Mouse (Mus musculus): Measurements from ENCODE around the gene Gramd1b. TPM values are rescaled to one million over a fixed set of nuclear protein-coding genes. Genes with fewer than 3 reads are reported as not detected.
A peak's percentile ranks its signal among the peaks of the same experiment; 100 is the strongest.

The Gramd1b gene
- total RNA-seq, 2 experiments from 2014 or later, result 6.6 to 8.8 TPM

DNA sequence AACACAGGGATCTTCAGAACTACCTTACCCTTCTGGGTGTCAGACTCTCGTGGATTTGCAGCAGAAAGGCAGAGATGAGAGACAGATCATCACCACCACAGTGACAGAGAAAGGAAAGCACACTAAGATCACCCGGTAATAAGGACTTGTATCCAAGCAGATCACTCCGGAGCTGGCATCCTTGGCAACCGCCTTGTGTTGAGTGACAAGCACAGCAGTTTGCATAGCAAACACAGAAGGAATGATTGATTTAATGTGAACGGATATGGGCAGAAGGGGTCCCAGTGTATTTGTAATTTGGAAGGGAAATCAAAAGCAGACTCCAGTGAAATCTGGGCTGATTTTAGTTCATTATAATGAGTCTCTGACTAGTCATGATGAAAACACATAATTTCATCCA, 97.9 kb downstream of the Gramd1b start:
- DNase-seq, result no peak
- intact Hi-C loops (cut with DNase I), result no loop called here

DNA sequence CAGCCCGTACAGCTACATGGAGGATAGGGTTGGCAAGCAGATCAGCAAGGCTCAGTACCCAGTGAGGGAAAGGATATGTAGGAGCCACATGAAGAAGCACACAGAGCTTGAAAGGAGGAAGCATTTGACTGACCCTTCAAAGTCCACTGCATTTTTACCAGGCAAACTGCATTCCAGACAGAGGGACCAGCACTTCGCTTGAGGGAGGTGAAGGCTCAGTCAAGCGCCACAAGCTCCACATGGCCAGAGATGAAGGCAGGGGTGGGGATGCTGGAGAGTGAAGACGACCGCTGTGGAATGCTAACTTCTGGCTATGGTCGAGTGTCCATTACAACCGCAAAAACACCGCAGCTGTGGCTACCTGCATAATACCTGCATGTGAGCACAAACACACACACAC, 100.2 kb downstream of the Gramd1b start:
- intact Hi-C loops (cut with DNase I), result no loop called here
- DNase-seq, result no peak

- intact Hi-C loops (cut with DNase I), result no loop called here
- DNase-seq, result no peak
Observed at GRCm38 (mm10) chr9:40427663-40428062, 103.5 kb downstream of the Gramd1b start.

DNA sequence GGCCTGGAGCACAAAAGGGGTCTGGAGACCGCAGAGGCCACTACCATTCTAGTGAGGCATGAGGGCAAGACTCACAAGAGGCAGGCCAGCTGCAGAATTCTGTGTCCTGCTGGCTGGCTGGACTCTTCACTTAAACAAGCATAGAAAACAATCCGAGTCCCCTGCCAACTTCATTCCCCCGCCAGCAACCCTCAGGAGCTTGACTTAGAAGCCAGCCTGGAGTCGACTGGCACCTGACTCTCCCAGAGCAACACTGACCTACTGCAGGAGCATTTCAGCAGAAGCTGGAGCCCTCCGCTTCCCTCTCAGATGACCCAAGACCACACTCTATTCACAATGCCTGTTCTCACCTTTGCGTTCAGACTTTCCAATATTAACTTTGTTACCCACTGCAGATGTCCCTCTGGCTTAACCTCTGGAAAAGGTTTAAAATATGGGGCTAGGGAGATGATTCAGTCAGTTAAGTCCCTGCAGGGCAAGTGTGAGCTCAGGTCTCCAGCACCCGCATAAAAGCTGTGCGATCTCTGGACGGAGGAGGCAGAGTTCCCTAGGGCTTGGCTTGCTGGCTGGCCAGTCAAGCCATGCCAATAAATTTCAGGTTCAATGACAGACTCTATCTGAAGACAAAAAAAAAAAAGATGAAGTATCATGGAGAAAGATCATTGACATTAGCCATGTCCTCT, 104.8 kb downstream of the Gramd1b start:
- no peak for DNase-seq
- intact Hi-C loops (cut with DNase I), result no loop called here

DNA sequence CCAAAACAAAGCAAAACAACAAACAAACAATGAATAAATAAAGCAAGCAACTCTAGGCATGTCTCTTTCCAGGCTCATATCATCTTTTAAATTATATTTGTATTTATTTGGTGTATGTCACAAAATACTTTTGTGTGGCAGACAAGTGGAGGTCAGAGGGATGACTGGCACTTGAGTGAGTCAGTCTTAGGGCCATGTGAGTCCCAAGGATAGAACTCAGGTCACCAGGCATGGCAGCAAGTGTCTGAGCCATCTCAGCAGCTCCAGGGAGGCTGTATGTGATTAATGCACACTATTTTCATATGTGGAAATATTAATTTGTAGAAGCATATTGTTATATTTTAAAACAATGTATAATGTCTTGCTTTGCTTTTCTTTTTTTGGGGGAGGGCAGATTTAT, 106.3 kb downstream of the Gramd1b start:
- intact Hi-C loops (cut with DNase I), result no loop called here
- DNase-seq, result no peak

- intact Hi-C loops (cut with DNase I), result no loop called here
- no peak for DNase-seq
Observed at GRCm38 (mm10) chr9:40423427-40423867, 107.7 kb downstream of the Gramd1b start.

GRCm38 (mm10) chr9:40422368-40423057, 108.7 kb downstream of the Gramd1b start:
- intact Hi-C loops (cut with DNase I), result no loop called here
- no peak for DNase-seq

- intact Hi-C loops (cut with DNase I), result no loop called here
Observed at GRCm38 (mm10) chr9:40420652-40421335, 110.4 kb downstream of the Gramd1b start.

DNA sequence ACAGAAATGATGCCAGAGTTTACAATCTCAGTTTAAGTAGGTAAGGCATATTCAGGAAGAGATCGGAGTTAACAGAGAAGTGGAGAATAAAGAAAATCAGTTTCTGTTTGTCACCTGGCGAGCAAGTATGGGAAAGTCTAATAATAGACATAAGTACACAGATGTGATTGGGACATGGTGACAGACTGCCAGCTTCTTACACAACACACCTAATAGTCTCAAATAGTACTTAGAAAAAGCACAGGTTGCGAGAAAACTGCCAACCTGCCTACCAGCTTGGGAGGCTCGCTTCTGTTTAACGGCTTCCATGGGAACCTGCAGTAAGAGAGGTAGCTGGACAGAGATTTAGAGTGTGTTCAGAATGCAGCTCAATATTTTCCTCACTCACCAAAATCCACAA, 112.4 kb downstream of the Gramd1b start:
- intact Hi-C loops (cut with DNase I), result loop anchor here (2.0 to 10.0 kb wide), 2 partner anchors 60 to 326 kb away; no protein-coding TSS in a partner anchor

More at GRCm38 (mm10) chr9:40420652-40421335, 110.4 kb downstream of the Gramd1b start:
- no peak for DNase-seq

DNA sequence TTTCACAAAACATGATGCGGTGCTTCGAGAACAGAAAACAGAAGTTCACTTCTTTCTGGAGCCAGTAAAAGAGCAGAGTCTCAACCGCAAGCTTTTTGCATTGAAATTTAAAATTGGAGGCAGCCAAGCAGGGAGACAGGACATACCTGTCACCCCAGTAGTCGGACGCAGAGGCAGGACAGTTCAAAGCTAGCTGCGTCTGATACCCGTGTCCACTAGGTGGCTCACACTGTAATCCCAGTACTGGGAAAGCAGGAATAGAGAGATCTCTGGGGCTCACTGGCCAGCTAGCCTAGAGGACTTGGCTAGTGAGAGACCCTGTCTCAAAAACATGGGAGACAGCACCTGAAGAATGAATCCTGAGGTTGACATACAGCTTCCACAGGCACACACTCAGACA, 115.0 kb downstream of the Gramd1b start:
- intact Hi-C loops (cut with DNase I), result loop anchor here (10.0 kb wide), 1 partner anchor 329 kb away; no protein-coding TSS in a partner anchor
- no peak for DNase-seq

More for the DNA sequence above, 112.4 kb downstream of the Gramd1b start:
- DNase-seq, result no peak

- DNase-seq, result no peak
- intact Hi-C loops (cut with DNase I), result loop anchor here (2.0 to 10.0 kb wide), 2 partner anchors 168 to 330 kb away; no protein-coding TSS in a partner anchor
Observed at GRCm38 (mm10) chr9:40414904-40415766, 116.0 kb downstream of the Gramd1b start.

GRCm38 (mm10) chr9:40414498-40414903, 116.7 kb downstream of the Gramd1b start:
- peak; percentile 69 to 71 for DNase-seq
- intact Hi-C loops (cut with DNase I), result loop anchor here (2.0 to 10.0 kb wide), 2 partner anchors 168 to 330 kb away; no protein-coding TSS in a partner anchor

DNA sequence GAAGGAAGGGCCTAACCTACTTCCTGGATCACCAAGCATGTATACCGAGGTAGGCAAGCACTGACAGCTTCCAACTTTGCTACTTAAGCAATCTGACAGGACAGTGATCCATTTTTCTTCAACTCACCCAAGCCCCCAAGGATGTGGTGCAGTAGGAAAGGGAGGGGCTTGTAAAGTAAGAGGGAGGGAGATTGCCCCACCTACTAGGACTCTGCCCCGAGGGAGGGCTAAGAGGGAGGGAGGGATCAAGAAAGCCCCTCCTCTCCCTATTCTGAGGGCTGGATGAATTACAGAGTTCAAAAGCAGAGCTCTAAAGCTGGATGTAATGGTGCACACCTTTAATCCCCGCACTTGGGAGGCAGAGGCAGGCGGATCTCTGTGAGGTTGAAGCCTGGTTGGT, 117.6 kb downstream of the Gramd1b start:
- DNase-seq, result no peak
- intact Hi-C loops (cut with DNase I), result loop anchor here (10.0 kb wide), 1 partner anchor 331 kb away; no protein-coding TSS in a partner anchor

DNA sequence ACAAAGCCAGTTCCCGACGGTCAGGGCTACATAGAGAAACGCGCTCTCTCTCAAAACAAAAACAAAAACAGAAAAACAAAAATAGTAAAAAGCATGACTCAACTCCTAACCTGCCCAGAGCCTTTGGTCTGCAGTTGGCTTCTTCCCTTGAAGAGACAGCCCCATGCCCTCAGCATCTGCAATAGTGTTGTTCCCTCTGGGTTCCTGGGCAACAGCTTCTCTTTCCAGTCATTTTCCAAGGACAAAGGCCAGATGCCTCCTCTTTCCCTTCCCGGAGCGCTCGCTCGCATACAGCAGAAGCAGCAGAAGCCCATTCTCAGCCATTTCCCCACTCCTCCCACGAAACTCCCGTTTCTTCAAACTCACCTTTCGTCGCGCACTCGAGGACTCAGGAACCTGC, 118.3 kb downstream of the Gramd1b start:
- intact Hi-C loops (cut with DNase I), result loop anchor here (10.0 kb wide), 1 partner anchor 332 kb away; no protein-coding TSS in a partner anchor
- no peak for DNase-seq

GRCm38 (mm10) chr9:40412246-40412645, 118.9 kb downstream of the Gramd1b start:
- no peak for DNase-seq
- intact Hi-C loops (cut with DNase I), result loop anchor here (10.0 kb wide), 1 partner anchor 333 kb away; no protein-coding TSS in a partner anchor

DNA sequence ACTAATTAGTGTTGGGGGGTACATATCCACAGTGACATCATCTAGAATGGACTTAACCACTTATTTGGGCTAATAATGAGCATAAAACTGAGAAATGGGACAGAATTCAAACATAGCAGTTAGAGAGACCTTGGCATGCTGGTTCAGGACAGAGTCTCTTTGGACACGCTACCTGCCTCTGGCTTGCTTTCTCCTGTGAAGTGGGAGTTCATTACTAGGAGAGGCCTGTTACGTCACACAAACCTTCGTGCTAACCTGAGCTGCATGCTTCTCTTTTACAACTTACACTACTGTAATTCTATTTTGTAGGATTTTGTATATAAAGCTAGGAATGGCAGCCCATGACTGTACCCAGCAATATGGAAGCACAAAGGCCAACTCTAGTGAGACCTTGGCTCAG, 120.3 kb downstream of the Gramd1b start:
- no peak for DNase-seq
- intact Hi-C loops (cut with DNase I), result loop anchor here (10.0 kb wide), 1 partner anchor 334 kb away; no protein-coding TSS in a partner anchor

DNA sequence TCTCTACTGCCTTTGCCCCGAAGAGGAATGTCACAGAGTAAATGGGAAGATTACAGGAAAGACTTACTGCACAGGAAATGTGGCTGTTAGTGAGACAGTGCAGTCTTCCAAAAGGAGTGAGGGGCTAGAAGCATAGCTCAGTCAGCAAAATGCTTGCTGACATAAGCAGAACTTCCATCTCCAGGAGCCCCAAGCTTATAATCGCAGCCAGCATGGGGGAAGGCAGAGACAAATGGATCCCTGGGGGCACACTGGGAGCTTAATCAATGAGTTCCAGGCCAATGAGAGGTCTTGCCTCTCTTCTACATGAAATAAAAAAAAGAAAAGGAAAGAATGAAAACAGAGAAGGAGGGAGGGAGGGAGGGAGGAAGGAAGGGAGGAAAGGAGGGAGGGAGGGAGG, 122.1 kb downstream of the Gramd1b start:
- DNase-seq, result no peak
- intact Hi-C loops (cut with DNase I), result no loop called here

- intact Hi-C loops (cut with DNase I), result no loop called here
- no peak for DNase-seq
Observed at GRCm38 (mm10) chr9:40408415-40408814, 122.8 kb downstream of the Gramd1b start.

DNA sequence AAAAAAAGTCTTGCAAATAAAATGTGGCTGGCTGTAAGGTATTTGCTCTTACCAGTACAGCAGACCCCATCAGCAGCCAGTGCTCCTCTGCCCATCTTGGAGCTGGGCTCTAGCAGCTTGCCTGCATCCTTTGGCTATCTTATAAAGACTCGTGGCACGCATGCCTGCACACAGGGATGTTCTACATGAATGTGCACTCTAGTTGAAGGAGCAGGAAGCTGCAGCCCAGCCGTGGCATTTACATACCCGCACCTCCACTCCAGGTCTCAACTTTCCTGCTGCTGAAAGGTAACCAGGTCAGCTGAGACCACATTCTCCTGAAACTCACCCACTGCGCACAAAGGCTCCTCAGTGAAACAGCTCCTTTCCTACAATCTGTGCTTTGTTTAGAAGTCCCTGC, 123.3 kb downstream of the Gramd1b start:
- intact Hi-C loops (cut with DNase I), result no loop called here
- DNase-seq, result no peak

- DNase-seq, result no peak
- intact Hi-C loops (cut with DNase I), result no loop called here
Observed at GRCm38 (mm10) chr9:40405804-40406203, 125.4 kb downstream of the Gramd1b start.

Measured in gastrocnemius, postnatal 36 days (tissue).